Mouse (Mus musculus) hindbrain, postnatal 0 days (tissue): ENCODE data around the gene Rps18. TPM values are rescaled to one million over a fixed set of nuclear protein-coding genes. Genes with fewer than 3 reads are reported as not detected.

Experiments used
- ATAC-seq: fragments of 200-750 bp; cut with Nextera tagmentation; 2 replicates; pipeline ENCODE4 v1.8.0; 2017; ENCODE audit warnings: mild to moderate bottlenecking, moderate TSS enrichment, moderate library complexity
- DNase-seq: peaks from one replicate; pipeline ENCODE4 v3.0.0-alpha.2; 2015; ENCODE audit warnings: low spot score
- H3K27ac ChIP-seq: fragments of 300-500 bp; sonication (generic); 2 replicates; pipeline ENCODE4 v1.5.1; 2014; ENCODE audit warnings: mild to moderate bottlenecking
- H3K27me3 ChIP-seq: fragments of 300-500 bp; sonication (generic); 2 replicates; pipeline ENCODE4 v1.6.1; 2014; ENCODE audit warnings: low read length, mixed read lengths; ENCODE audit not compliant: insufficient read depth
- H3K36me3 ChIP-seq: fragments of 300-500 bp; sonication (generic); 2 replicates; pipeline ENCODE4 v1.6.1; 2014; ENCODE audit warnings: low read length, mixed read lengths; ENCODE audit not compliant: insufficient read depth
- H3K4me1 ChIP-seq: fragments of 300-500 bp; sonication (generic); 2 replicates; pipeline ENCODE4 v1.6.1; 2014; ENCODE audit warnings: antibody characterized with exemption, low read length, mixed read lengths; ENCODE audit not compliant: insufficient read depth
- H3K4me2 ChIP-seq: fragments of 300-500 bp; sonication (generic); 2 replicates; pipeline ENCODE4 v1.6.1; 2014; ENCODE audit warnings: low read depth, mild to moderate bottlenecking, low read length, moderate library complexity, mixed read lengths
- H3K4me3 ChIP-seq: fragments of 300-500 bp; sonication (generic); 2 replicates; pipeline ENCODE4 v1.5.1; 2014; ENCODE audit warnings: low read length
- H3K9ac ChIP-seq: fragments of 300-500 bp; sonication (generic); replicated peaks from 2 replicates; pipeline ENCODE4 v1.6.1; 2014; ENCODE audit warnings: mild to moderate bottlenecking, low read length, moderate library complexity, mixed read lengths
- H3K9me3 ChIP-seq: fragments of 300-500 bp; sonication (generic); 2 replicates; pipeline ENCODE4 v1.6.1; 2016; ENCODE audit warnings: low read length, mixed read lengths
- CTCF ChIP-seq: IDR thresholded peaks from 2 replicates; pipeline ENCODE4 v1.5.1; 2016; ENCODE audit warnings: antibody characterized with exemption, control low read depth, low read depth
- WGBS: fragments of 180-500 bp; shearing (Covaris S2); extraction: QIAGEN DNeasy Blood & Tissue Kit; methylation state at CpG from one replicate; pipeline ENCODE4 v1.1.7; 2014; 5-methylcytosine and 5-hydroxymethylcytosine counted together
- polyA plus RNA-seq: library from polyadenylated mRNA; unstranded; fragments of >200 nt; fragmentation: Nextera tagmentation; extraction: Ambion mirVana; gene quantifications from 2 replicates; pipeline ENCODE4 v1.2.1, GENCODE M21; 2015
- total RNA-seq: library from RNA; depleted of rRNA; stranded (reverse); fragments of >200 nt; gene quantifications from 2 replicates; pipeline ENCODE4 v1.2.3, GENCODE M21; 2014

Rps18 gene
- total and polyA plus RNA-seq, 2 experiments from 2014 or later, result 918 to 1,309 TPM

DNA sequence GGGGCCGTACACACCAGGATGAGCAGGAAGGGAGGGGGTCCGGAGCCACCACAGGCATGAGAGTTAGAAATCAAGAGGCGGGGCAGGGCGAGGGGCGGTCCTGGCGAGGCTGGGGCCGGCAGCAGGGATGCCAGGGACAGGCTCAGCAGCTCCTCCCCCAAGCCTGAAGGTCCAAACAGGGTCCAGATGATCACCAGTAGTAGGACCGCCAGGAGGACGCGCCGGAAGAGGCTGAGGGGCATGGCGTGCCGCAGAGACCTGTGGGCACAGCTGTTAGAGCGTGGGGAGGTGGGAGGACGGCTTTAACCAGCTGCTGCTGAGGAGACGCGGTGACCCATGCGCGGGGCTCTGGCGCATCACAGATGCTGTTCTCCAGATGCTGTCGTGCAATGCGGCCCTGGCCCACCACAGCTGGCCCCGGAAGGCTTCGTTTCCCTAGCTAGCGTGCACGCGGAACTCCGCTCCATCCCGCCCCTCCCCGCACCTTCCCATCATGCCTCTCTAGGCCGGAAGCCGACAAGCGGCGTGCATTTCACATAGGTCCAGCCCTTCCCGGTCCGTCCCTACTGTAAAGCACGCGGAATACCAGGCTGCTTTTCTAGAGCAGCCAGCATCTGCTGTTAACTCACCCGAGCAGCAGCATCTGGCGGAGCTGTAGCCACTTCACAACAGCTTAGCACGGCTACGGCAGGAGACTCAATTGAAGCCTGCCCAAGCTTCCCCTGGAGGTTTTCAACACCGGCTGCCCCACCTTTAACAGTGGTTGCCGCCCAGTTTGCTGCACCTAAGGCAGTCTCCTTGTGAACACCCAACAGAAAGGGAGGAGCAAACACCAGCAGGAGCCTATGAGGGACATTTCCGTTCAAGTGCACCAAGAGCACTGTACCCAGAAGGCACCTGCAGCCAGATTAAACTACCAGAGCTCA lies 4.5 kb downstream of the Rps18 start, which contains the start of gene B3galt4:
Gene B3galt4, minus strand, starts transcription at position 468 of the 926 bp plus-strand sequence.
- WGBS, result 1% methylated on average over 38 of the region's 45 CpGs
- peaks cover 15% of the 10 kb centered on the region; the same call in 1 of the 2 replicates for H3K4me1 ChIP-seq
- peak within 1 kb of the TSS; percentile 77 for H3K9ac ChIP-seq

GRCm38 (mm10) chr17:33950131-33950625 lies 5.6 kb downstream of the Rps18 start:
- Histone ChIP-seq H3K27me3 (no peaks in the 10 kb centered on the region), H3K36me3 (peaks cover 11% of the 10 kb centered on the region), H3K4me3 (peak overlapping the region; percentile 50), H3K9me3 (no peaks in the 10 kb centered on the region), H3K27ac (peak overlapping the region; percentile 91), H3K4me2 (peak overlapping the region; percentile 89), H3K9ac (peak overlapping the region; percentile 77), H3K4me1 (peaks cover 15% of the 10 kb centered on the region; the same call in 1 of the 2 replicates)
- 74% methylated on average over 10 of the region's 10 CpGs for WGBS
- no peak for ATAC-seq
- no peak for DNase-seq
- TF ChIP-seq CTCF, result no peak

More for the DNA sequence above, 4.5 kb downstream of the Rps18 start, which contains the start of gene B3galt4:
- peak within 1 kb of the TSS; percentile 91 for H3K27ac ChIP-seq
- peaks cover 11% of the 10 kb centered on the region for H3K36me3 ChIP-seq
- no peaks in the 10 kb centered on the region for H3K9me3 ChIP-seq
- peak within 1 kb of the TSS; percentile 89 for H3K4me2 ChIP-seq
- no peaks in the 10 kb centered on the region for H3K27me3 ChIP-seq
- TF ChIP-seq CTCF, result peak; percentile 36
- ATAC-seq, result peak; percentile 85
- DNase-seq, result peak; percentile 92
- peak within 1 kb of the TSS; percentile 50 for H3K4me3 ChIP-seq

DNA sequence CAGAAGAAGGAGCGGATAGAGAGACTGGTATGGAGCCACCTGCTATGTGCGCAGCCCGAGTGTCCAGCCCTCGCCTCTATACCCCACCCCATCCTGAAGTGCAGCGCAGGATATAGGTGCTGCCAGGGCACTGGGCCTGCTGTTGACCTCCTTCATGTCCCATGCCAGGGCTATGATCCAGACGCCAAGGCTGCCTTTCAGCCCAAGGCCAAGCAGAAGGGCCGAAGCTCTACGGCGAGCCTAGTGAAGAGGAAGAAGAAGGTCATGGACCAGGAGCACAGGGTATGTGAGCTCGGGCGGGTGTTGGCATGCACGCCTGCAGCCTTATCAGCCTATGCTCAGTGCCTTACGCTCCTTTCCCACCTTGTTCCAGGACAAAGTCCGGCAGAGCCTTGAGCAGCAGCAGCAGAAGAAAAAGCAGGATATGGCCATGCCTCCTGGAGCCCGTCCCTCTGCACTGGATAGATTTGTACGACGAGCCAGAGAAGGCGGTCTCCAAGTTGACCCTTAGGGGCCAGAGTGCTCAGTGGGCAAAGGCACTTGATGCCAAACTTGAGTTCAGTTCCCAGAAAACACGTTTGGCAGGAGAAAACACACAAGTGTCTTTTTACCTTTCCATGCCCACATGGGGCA lies 6.8 kb downstream of the Rps18 start:
- H3K27ac ChIP-seq, result no peak overlapping the region
- no peaks in the 10 kb centered on the region for H3K9me3 ChIP-seq
- no peak overlapping the region for H3K4me2 ChIP-seq
- 87% methylated on average over 19 of the region's 19 CpGs for WGBS
- no peak overlapping the region for H3K4me3 ChIP-seq
- peaks cover 20% of the 10 kb centered on the region for H3K36me3 ChIP-seq
- H3K4me1 ChIP-seq, result peaks cover 10% of the 10 kb centered on the region; the same call in 1 of the 2 replicates
- H3K9ac ChIP-seq, result no peak overlapping the region
- H3K27me3 ChIP-seq, result no peaks in the 10 kb centered on the region
- ATAC-seq, result no peak
- no peak for DNase-seq
- no peak for TF ChIP-seq CTCF

DNA sequence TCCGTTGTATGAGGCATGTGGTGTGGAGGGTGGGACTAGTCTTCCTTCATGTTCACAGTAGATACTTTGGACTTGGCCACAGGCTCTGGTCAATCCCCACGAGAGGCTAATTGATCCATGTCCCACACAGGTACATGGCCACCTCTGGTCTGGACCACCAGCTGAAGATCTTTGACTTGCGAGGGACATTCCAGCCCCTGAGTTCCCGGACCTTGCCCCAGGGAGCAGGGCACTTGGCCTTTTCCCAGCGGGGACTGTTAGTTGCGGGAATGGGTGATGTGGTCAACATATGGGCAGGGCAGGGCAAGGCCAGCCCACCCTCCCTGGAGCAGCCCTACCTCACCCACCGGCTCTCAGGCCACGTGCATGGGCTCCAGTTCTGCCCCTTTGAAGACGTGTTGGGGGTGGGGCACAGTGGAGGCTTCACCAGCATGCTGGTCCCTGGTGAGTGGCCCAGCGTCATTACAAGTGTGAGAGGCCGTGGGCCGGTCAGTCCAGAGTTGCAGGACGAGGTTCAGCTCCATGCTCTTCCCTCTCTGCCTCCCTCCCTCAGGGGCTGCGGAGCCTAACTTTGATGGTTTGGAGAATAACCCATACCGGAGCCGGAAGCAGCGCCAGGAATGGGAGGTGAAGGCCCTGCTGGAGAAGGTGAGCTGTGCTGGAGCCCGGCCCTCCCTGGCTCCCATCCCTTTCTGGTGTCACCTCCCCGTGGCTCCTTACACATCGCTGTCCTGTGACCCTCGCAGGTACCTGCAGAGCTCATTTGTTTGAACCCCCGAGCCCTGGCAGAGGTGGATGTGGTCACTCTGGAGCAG lies 7.5 kb downstream of the Rps18 start:
- H3K4me3 ChIP-seq, result no peak overlapping the region
- no peaks in the 10 kb centered on the region for H3K9me3 ChIP-seq
- H3K27ac ChIP-seq, result no peak overlapping the region
- no peak for TF ChIP-seq CTCF
- 86% methylated on average over 22 of the region's 22 CpGs for WGBS
- no peak overlapping the region for H3K9ac ChIP-seq
- no peaks in the 10 kb centered on the region for H3K27me3 ChIP-seq
- DNase-seq (no peak), ATAC-seq (no peak)
- H3K4me2 ChIP-seq, result no peak overlapping the region
- peaks cover 9% of the 10 kb centered on the region; the same call in 1 of the 2 replicates for H3K4me1 ChIP-seq
- H3K36me3 ChIP-seq, result peaks cover 21% of the 10 kb centered on the region

- H3K4me2 ChIP-seq, result no peak overlapping the region
- H3K9ac ChIP-seq, result no peak overlapping the region
- no peaks in the 10 kb centered on the region for H3K9me3 ChIP-seq
- no peak overlapping the region for H3K27ac ChIP-seq
- no peaks in the 10 kb centered on the region for H3K27me3 ChIP-seq
- H3K36me3 ChIP-seq, result peaks cover 14% of the 10 kb centered on the region
- ATAC-seq (no peak), DNase-seq (no peak)
- no peak overlapping the region for H3K4me3 ChIP-seq
- H3K4me1 ChIP-seq, result peaks cover 9% of the 10 kb centered on the region; the same call in 1 of the 2 replicates
- TF ChIP-seq CTCF, result no peak
- WGBS, result 90% methylated on average over 10 of the region's 10 CpGs
These were observed 8.2 kb downstream of the Rps18 start for GRCm38 (mm10) chr17:33947430-33948089.
